Mouse (Mus musculus) liver, adult 2 months (tissue): ENCODE measurements around the gene Pde2a.

Source experiments
- CTCF ChIP-seq: fragments of 200-500 bp; IDR thresholded peaks from 2 replicates; pipeline ENCODE4 v1.5.1; 2011; ENCODE audit warnings: low read depth, low read length, control low read depth
- POLR2A ChIP-seq: fragments of 200-500 bp; IDR thresholded peaks from 2 replicates; pipeline ENCODE4 v1.6.1; 2011; ENCODE audit warnings: low read length, control low read depth; ENCODE audit not compliant: insufficient read depth; ENCODE audit errors: extremely low read depth

DNA sequence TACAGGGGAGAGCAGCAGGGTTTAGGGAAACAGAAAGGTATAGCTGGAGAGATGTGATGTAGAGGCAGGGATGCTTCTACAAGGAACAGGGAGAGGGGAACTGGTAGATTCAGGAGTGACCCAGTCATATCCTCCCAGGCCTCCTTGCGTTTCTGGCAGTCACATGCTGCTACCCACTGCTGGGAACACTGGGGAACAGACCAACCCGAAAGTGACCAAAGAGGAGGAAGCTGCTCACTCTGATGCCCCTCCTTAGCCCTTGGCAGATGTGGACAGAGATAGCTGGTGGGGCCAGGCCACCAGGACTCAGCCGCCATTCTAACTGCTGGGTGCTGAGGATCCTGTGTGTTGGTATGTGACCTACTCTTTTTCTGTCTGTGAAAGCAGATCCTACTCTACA lies 37.7 kb upstream of the Pde2a start:
- TF ChIP-seq POLR2A (no peak), CTCF (no peak)
